8 mouse cellular contexts compared by ENCODE assay signal in genomic region chr10:80385811-80386734, GRCm38 (mm10). TPM values are rescaled to one million over a fixed set of nuclear protein-coding genes. Genes with fewer than 3 reads are reported as not detected.
DNase-seq lines count a peak whose midpoint lies in the region; ATAC-seq and TF ChIP-seq lines count a peak whose summit lies in the region.

No protein-coding gene starts in this region.

- 2% methylated on average over 34 of the region's 34 CpGs for WGBS in heart, embryonic 10.5 days
- WGBS in forebrain, embryonic 13.5 days, result under 1% methylated on average over 34 of the region's 34 CpGs
- 2% methylated on average over 34 of the region's 34 CpGs for WGBS in limb, embryonic 12.5 days
- WGBS in midbrain, postnatal 0 days, result under 1% methylated on average over 34 of the region's 34 CpGs

- intact Hi-C loops in heart, postnatal 25 days (cut with DNase I), result no loop called here

- H3K4me2 ChIP-seq in forebrain, embryonic 13.5 days, result peak overlapping the region; percentile 97
- peak overlapping the region; percentile 94 for H3K4me2 ChIP-seq in limb, embryonic 12.5 days
- H3K4me2 ChIP-seq in midbrain, postnatal 0 days (ENCODE audit: low read depth, low read length, poor library complexity, severe bottlenecking), result peak overlapping the region; percentile 94

- no peaks in the 10 kb centered on the region for H3K9me3 ChIP-seq in heart, embryonic 10.5 days
- H3K9me3 ChIP-seq in forebrain, embryonic 13.5 days (replicated peaks), result no peaks in the 10 kb centered on the region
- no peaks in the 10 kb centered on the region for H3K9me3 ChIP-seq in limb, embryonic 12.5 days
- no peaks in the 10 kb centered on the region for H3K9me3 ChIP-seq in midbrain, postnatal 0 days (ENCODE audit: low read length)

- H3K4me1 ChIP-seq in heart, embryonic 10.5 days, result peaks cover 50% of the 10 kb centered on the region
- peaks cover 38% of the 10 kb centered on the region for H3K4me1 ChIP-seq in forebrain, embryonic 13.5 days
- H3K4me1 ChIP-seq in limb, embryonic 12.5 days (replicated peaks), result peaks cover 43% of the 10 kb centered on the region
- H3K4me1 ChIP-seq in midbrain, postnatal 0 days (ENCODE audit: insufficient read depth, low read length), result peaks cover 16% of the 10 kb centered on the region

- H3K9ac ChIP-seq in forebrain, embryonic 13.5 days, result peak overlapping the region; percentile 100
- H3K9ac ChIP-seq in limb, embryonic 12.5 days (replicated peaks), result peak overlapping the region; percentile 97
- peak overlapping the region; percentile 99 for H3K9ac ChIP-seq in midbrain, postnatal 0 days (replicated peaks; ENCODE audit: low read length, poor library complexity, severe bottlenecking)

- no peaks in the 10 kb centered on the region for H3K27me3 ChIP-seq in heart, embryonic 10.5 days (ENCODE audit: insufficient read depth, poor library complexity, severe bottlenecking)
- H3K27me3 ChIP-seq in forebrain, embryonic 13.5 days, result no peaks in the 10 kb centered on the region
- no peaks in the 10 kb centered on the region for H3K27me3 ChIP-seq in limb, embryonic 12.5 days
- no peaks in the 10 kb centered on the region for H3K27me3 ChIP-seq in midbrain, postnatal 0 days (ENCODE audit: insufficient read depth, low read length)

- H3K4me3 ChIP-seq in heart, embryonic 10.5 days, result peak overlapping the region; percentile 87
- H3K4me3 ChIP-seq in forebrain, embryonic 13.5 days, result peak overlapping the region; percentile 99
- H3K4me3 ChIP-seq in limb, embryonic 12.5 days (replicated peaks), result peak overlapping the region; percentile 97
- peak overlapping the region; percentile 59 for H3K4me3 ChIP-seq in midbrain, postnatal 0 days (ENCODE audit: low read depth, low read length)

- no peak; the same call in 1 of the 2 replicates for TF ChIP-seq CTCF in midbrain, postnatal 0 days (IDR thresholded peaks at IDR 0.05)

- no peak for DNase-seq in heart, embryonic 10.5 days (ENCODE audit: low spot score)
- DNase-seq in heart, postnatal 25 days (ENCODE audit: low spot score), result no peak
- DNase-seq in MN1 (ENCODE audit: low spot score), result peak; percentile 66
- DNase-seq in midbrain, postnatal 0 days (ENCODE audit: low spot score), result peak; percentile 89
- DNase-seq in left cerebral cortex, adult 8-10 months (ENCODE audit: low spot score in 2 of 2), result no peak

- H3K36me3 ChIP-seq in heart, embryonic 10.5 days, result peaks cover 51% of the 10 kb centered on the region
- H3K36me3 ChIP-seq in forebrain, embryonic 13.5 days (ENCODE audit: poor library complexity, severe bottlenecking), result peaks cover 58% of the 10 kb centered on the region
- H3K36me3 ChIP-seq in limb, embryonic 12.5 days, result peaks cover 59% of the 10 kb centered on the region
- H3K36me3 ChIP-seq in midbrain, postnatal 0 days (ENCODE audit: insufficient read depth, low read length), result peaks cover 16% of the 10 kb centered on the region

- peak overlapping the region; percentile 94 for H3K27ac ChIP-seq in heart, embryonic 10.5 days
- H3K27ac ChIP-seq in forebrain, embryonic 13.5 days, result peak overlapping the region; percentile 99
- peak overlapping the region; percentile 90 for H3K27ac ChIP-seq in limb, embryonic 12.5 days
- peak overlapping the region; percentile 96 for H3K27ac ChIP-seq in midbrain, postnatal 0 days (ENCODE audit: low read depth, low read length)

- ATAC-seq in forebrain, embryonic 13.5 days, result peak; percentile 75
- peak; percentile 44 for ATAC-seq in limb, embryonic 12.5 days (ENCODE audit: insufficient number of reproducible peaks, insufficient read depth, low FRiP score, low TSS enrichment, low read depth)
- peak; percentile 68 for ATAC-seq in midbrain, postnatal 0 days (ENCODE audit: low FRiP score)
- ATAC-seq in frontal cortex, adult (ENCODE audit: low TSS enrichment), result no peak; the same call in 1 of the 2 replicates

RNA-seq across cellular contexts. Expression of gene Mex3d, which starts 1.4 kb away (rescaled TPM):
- 2.1 and 5.0 TPM in 2 replicates for polyA plus RNA-seq in heart, embryonic 10.5 days (2016; fragmentation: Nextera tagmentation; extraction: Ambion mirVana)
- 1 to 10 TPM; 7.5 to 8.8 TPM for total RNA-seq in heart, postnatal 25 days (2021)
- polyA plus RNA-seq in forebrain, embryonic 13.5 days (2015; fragmentation: Nextera tagmentation; extraction: Ambion mirVana), result 15.5 and 16.6 TPM in 2 replicates
- polyA plus RNA-seq in limb, embryonic 12.5 days (2016; fragmentation: Nextera tagmentation; extraction: Ambion mirVana), result 12.5 and 15.2 TPM in 2 replicates
- total RNA-seq in midbrain, postnatal 0 days (2014; rRNA removed), result 118 and 147 TPM in 2 replicates
- polyA plus RNA-seq in midbrain, postnatal 0 days (2015; fragmentation: Nextera tagmentation; extraction: Ambion mirVana), result 12.5 and 13.9 TPM in 2 replicates
- total RNA-seq in left cerebral cortex, adult 8-10 months (2022), result 10 to 100 TPM; 18.9 to 20.3 (median 19.6) TPM

RNA-seq across cellular contexts. Expression of gene Mbd3, which starts 13.3 kb away (rescaled TPM):
- polyA plus RNA-seq in heart, embryonic 10.5 days (2016; fragmentation: Nextera tagmentation; extraction: Ambion mirVana), result 237 and 315 TPM in 2 replicates
- 10 to 100 TPM; 85.2 to 88.9 TPM for total RNA-seq in heart, postnatal 25 days (2021)
- polyA plus RNA-seq in forebrain, embryonic 13.5 days (2015; fragmentation: Nextera tagmentation; extraction: Ambion mirVana), result 304 and 319 TPM in 2 replicates
- polyA plus RNA-seq in limb, embryonic 12.5 days (2016; fragmentation: Nextera tagmentation; extraction: Ambion mirVana), result 361 and 364 TPM in 2 replicates
- 30.4 and 47.0 TPM in 2 replicates for total RNA-seq in midbrain, postnatal 0 days (2014; rRNA removed)
- polyA plus RNA-seq in midbrain, postnatal 0 days (2015; fragmentation: Nextera tagmentation; extraction: Ambion mirVana), result 154 and 157 TPM in 2 replicates
- 100 to 1,000 TPM; 146 to 152 (median 149) TPM for total RNA-seq in left cerebral cortex, adult 8-10 months (2022)

RNA-seq across cellular contexts. Expression of gene Uqcr11, which starts 20.6 kb away (rescaled TPM):
- polyA plus RNA-seq in heart, embryonic 10.5 days (2016; fragmentation: Nextera tagmentation; extraction: Ambion mirVana), result 973 and 1,195 TPM in 2 replicates
- 1,000 to 10,000 TPM; 1,983 to 2,045 TPM for total RNA-seq in heart, postnatal 25 days (2021)
- 593 and 623 TPM in 2 replicates for polyA plus RNA-seq in forebrain, embryonic 13.5 days (2015; fragmentation: Nextera tagmentation; extraction: Ambion mirVana)
- 416 and 437 TPM in 2 replicates for polyA plus RNA-seq in limb, embryonic 12.5 days (2016; fragmentation: Nextera tagmentation; extraction: Ambion mirVana)
- 295 and 379 TPM in 2 replicates for total RNA-seq in midbrain, postnatal 0 days (2014; rRNA removed)
- polyA plus RNA-seq in midbrain, postnatal 0 days (2015; fragmentation: Nextera tagmentation; extraction: Ambion mirVana), result 638 and 795 TPM in 2 replicates
- total RNA-seq in left cerebral cortex, adult 8-10 months (2022), result 100 to 1,000 TPM; 332 to 408 (median 366) TPM

RNA-seq across cellular contexts. Expression of gene Plk5, which starts 29.8 kb away (rescaled TPM):
- 0.16 TPM in 1 of 2 replicates, not detected in the other for polyA plus RNA-seq in heart, embryonic 10.5 days (2016; fragmentation: Nextera tagmentation; extraction: Ambion mirVana)
- total RNA-seq in heart, postnatal 25 days (2021), result under 1 TPM; 0.18 to 0.36 TPM
- 0.40 and 0.64 TPM in 2 replicates for polyA plus RNA-seq in forebrain, embryonic 13.5 days (2015; fragmentation: Nextera tagmentation; extraction: Ambion mirVana)
- polyA plus RNA-seq in limb, embryonic 12.5 days (2016; fragmentation: Nextera tagmentation; extraction: Ambion mirVana), result 1.2 and 1.3 TPM in 2 replicates
- total RNA-seq in midbrain, postnatal 0 days (2014; rRNA removed), result 17.5 and 23.1 TPM in 2 replicates
- 12.5 and 12.8 TPM in 2 replicates for polyA plus RNA-seq in midbrain, postnatal 0 days (2015; fragmentation: Nextera tagmentation; extraction: Ambion mirVana)
- total RNA-seq in left cerebral cortex, adult 8-10 months (2022), result 10 to 100 TPM; 27.8 to 29.4 (median 28.7) TPM

RNA-seq across cellular contexts. Expression of gene Adamtsl5, which starts 37.9 kb away (rescaled TPM):
- polyA plus RNA-seq in heart, embryonic 10.5 days (2016; fragmentation: Nextera tagmentation; extraction: Ambion mirVana), result 1.3 and 1.9 TPM in 2 replicates
- 10 to 100 TPM; 68.4 to 71.7 TPM for total RNA-seq in heart, postnatal 25 days (2021)
- 0.18 and 0.21 TPM in 2 replicates for polyA plus RNA-seq in forebrain, embryonic 13.5 days (2015; fragmentation: Nextera tagmentation; extraction: Ambion mirVana)
- 0.70 and 0.88 TPM in 2 replicates for polyA plus RNA-seq in limb, embryonic 12.5 days (2016; fragmentation: Nextera tagmentation; extraction: Ambion mirVana)
- 0.71 and 0.77 TPM in 2 replicates for total RNA-seq in midbrain, postnatal 0 days (2014; rRNA removed)
- 0.62 and 0.71 TPM in 2 replicates for polyA plus RNA-seq in midbrain, postnatal 0 days (2015; fragmentation: Nextera tagmentation; extraction: Ambion mirVana)
- total RNA-seq in left cerebral cortex, adult 8-10 months (2022), result 10 to 100 TPM; 10.7 to 12.1 (median 11.5) TPM

Comparison
In these comparisons a context has a peak if more than half of its experiments do, and no peak if none do; other contexts are left out.
1. DNase-seq: peak in MN1 (single experiment) and midbrain, postnatal 0 days (single experiment); none in heart, embryonic 10.5 days (single experiment), heart, postnatal 25 days (single experiment) and left cerebral cortex, adult 8-10 months (0 of 2).
2. Peak in every context shown above with its lines, with median percentiles within 50 percentile points of each other: H3K27ac ChIP-seq, H3K4me3 ChIP-seq, H3K4me2 ChIP-seq and H3K9ac ChIP-seq.